Mouse (Mus musculus) heart, embryonic 14.5 days (tissue): ENCODE results near the gene Olfr553. TPM values are rescaled to one million over a fixed set of nuclear protein-coding genes. Genes with fewer than 3 reads are reported as not detected.

Experiments used
- ATAC-seq: fragments of 200-750 bp; cut with Nextera tagmentation; 2 replicates; pipeline ENCODE4 v1.8.0; 2017; ENCODE audit warnings: low read depth, moderate TSS enrichment; ENCODE audit not compliant: insufficient number of reproducible peaks, insufficient read depth, low FRiP score
- H3K27ac ChIP-seq, 2 experiments: fragments of 200-500 bp in 1 of 2; fragments of 300-500 bp in 1 of 2; sonication (generic) in 1 of 2; replicated peaks in 1 of 2; 2 replicates each; pipeline ENCODE4 v1.5.1; 2012 to 2014; ENCODE audit warnings: low read depth in 2 of 2, low read length in 2 of 2, control low read depth in 1 of 2, mild to moderate bottlenecking in 1 of 2, mixed read lengths in 1 of 2; ENCODE audit not compliant: control insufficient read depth in 1 of 2, insufficient read depth in 1 of 2
- H3K27me3 ChIP-seq: fragments of 300-500 bp; sonication (generic); 2 replicates; pipeline ENCODE4 v1.6.1; 2014; ENCODE audit warnings: mild to moderate bottlenecking, low read length, control low read depth; ENCODE audit not compliant: control insufficient read depth, insufficient read depth
- H3K36me3 ChIP-seq: fragments of 300-500 bp; sonication (generic); 2 replicates; pipeline ENCODE4 v1.6.1; 2014; ENCODE audit warnings: mild to moderate bottlenecking, control low read depth, low read length, mixed read lengths; ENCODE audit not compliant: control insufficient read depth, insufficient read depth
- H3K4me1 ChIP-seq, 2 experiments: fragments of 200-500 bp in 1 of 2; fragments of 300-500 bp in 1 of 2; sonication (generic) in 1 of 2; 2 replicates each; pipeline ENCODE4 v1.6.1; 2012 to 2014; ENCODE audit warnings: low read length in 2 of 2, control low read depth in 1 of 2, mixed read lengths in 1 of 2; ENCODE audit not compliant: control insufficient read depth in 2 of 2, insufficient read depth in 2 of 2
- H3K4me2 ChIP-seq: fragments of 300-500 bp; sonication (generic); 2 replicates; pipeline ENCODE4 v1.6.1; 2014; ENCODE audit warnings: mild to moderate bottlenecking, low read length
- H3K4me3 ChIP-seq, 2 experiments: fragments of 200-500 bp in 1 of 2; fragments of 300-500 bp in 1 of 2; sonication (generic) in 1 of 2; 2 replicates each; pipeline ENCODE4 v1.5.1; 2012 to 2014; ENCODE audit warnings: low read length in 2 of 2, mild to moderate bottlenecking in 2 of 2, control low read depth in 1 of 2, low read depth in 1 of 2, moderate library complexity in 1 of 2; ENCODE audit not compliant: control insufficient read depth in 1 of 2, insufficient read depth in 1 of 2
- H3K9ac ChIP-seq: fragments of 300-500 bp; sonication (generic); 2 replicates; pipeline ENCODE4 v1.6.1; 2014; ENCODE audit warnings: mild to moderate bottlenecking, low read length
- H3K9me3 ChIP-seq: fragments of 300-500 bp; sonication (generic); 2 replicates; pipeline ENCODE4 v1.6.1; 2016; ENCODE audit warnings: low read length, control low read depth; ENCODE audit not compliant: control insufficient read depth
- WGBS: fragments of 180-500 bp; shearing (Covaris S2); extraction: QIAGEN DNeasy Blood & Tissue Kit; methylation state at CpG from one replicate; pipeline ENCODE4 v1.1.7; 2014; 5-methylcytosine and 5-hydroxymethylcytosine counted together
- polyA plus RNA-seq: library from polyadenylated mRNA; unstranded; fragments of >200 nt; fragmentation: Nextera tagmentation; extraction: Ambion mirVana; gene quantifications from 2 replicates; pipeline ENCODE4 v1.2.1, GENCODE M21; 2014

Gene Olfr553
- polyA plus RNA-seq, 1 experiment from 2014 or later, result not detected

- Histone ChIP-seq H3K36me3 (no peaks in the 10 kb centered on the region), H3K4me2 (peak within 1 kb of the TSS; percentile 81), H3K4me3 (peak within 1 kb of the TSS; percentile 61 to 77), H3K27ac (peak within 1 kb of the TSS; percentile 31 to 56; a peak in 3 of 4 replicates), H3K27me3 (no peaks in the 10 kb centered on the region), H3K9ac (peak within 1 kb of the TSS; percentile 74), H3K4me1 (peaks cover 2 to 8% of the 10 kb centered on the region in 2 experiments; a peak in 2 of 4 replicates), H3K9me3 (no peaks in the 10 kb centered on the region)
- 18% methylated on average over 10 of the region's 10 CpGs for WGBS
- ATAC-seq, result peak; percentile 96
Observed at GRCm38 (mm10) chr7:102564999-102565997, 52.7 kb downstream of the Olfr553 start, which contains the start of gene Trim21. TSS of gene Trim21 (minus strand) at chr7:102565486.

Other genes starting within 250 kb of the Olfr553 start
- gene Rrm1, start 176.5 kb downstream of the Olfr553 start, polyA plus RNA-seq, result 119 TPM in 2 replicates
- 0.27 and 0.41 TPM in 2 replicates for gene Olfr543, start 136.5 kb downstream of the Olfr553 start, polyA plus RNA-seq
- gene Olfr544, start 129.9 kb downstream of the Olfr553 start, polyA plus RNA-seq, result 0.12 and 0.13 TPM in 2 replicates
- not detected in 2 replicates for gene Olfr545, start 118.6 kb downstream of the Olfr553 start, polyA plus RNA-seq
- not detected in 2 replicates for gene Olfr547, start 83.5 kb downstream of the Olfr553 start, polyA plus RNA-seq
- not detected in 2 replicates for gene Olfr548-ps1, start 77.3 kb downstream of the Olfr553 start, polyA plus RNA-seq
- not detected in 2 replicates for gene Olfr549, start 68.3 kb downstream of the Olfr553 start, polyA plus RNA-seq
- gene Trim21, start 52.7 kb downstream of the Olfr553 start, polyA plus RNA-seq, result 0.57 and 0.96 TPM in 2 replicates
- gene Olfr550, start 46.8 kb downstream of the Olfr553 start, polyA plus RNA-seq, result not detected in 2 replicates
- not detected in 2 replicates for gene Olfr551, start 26.3 kb downstream of the Olfr553 start, polyA plus RNA-seq
- not detected in 2 replicates for gene Olfr552, start 20.4 kb downstream of the Olfr553 start, polyA plus RNA-seq
- gene Olfr554, start 20.2 kb upstream of the Olfr553 start, polyA plus RNA-seq, result not detected in 2 replicates
- gene Olfr555, start 40.6 kb upstream of the Olfr553 start, polyA plus RNA-seq, result not detected in 2 replicates
- not detected in 2 replicates for gene Olfr556, start 46.7 kb upstream of the Olfr553 start, polyA plus RNA-seq
- 13.5 and 16.3 TPM in 2 replicates for gene Trim68, start 69.1 kb upstream of the Olfr553 start, polyA plus RNA-seq
- gene Olfr557, start 77.7 kb upstream of the Olfr553 start, polyA plus RNA-seq, result not detected in 2 replicates
- gene Olfr558, start 84.0 kb upstream of the Olfr553 start, polyA plus RNA-seq, result 0.20 and 0.30 TPM in 2 replicates
- not detected in 2 replicates for gene Olfr33, start 100.9 kb upstream of the Olfr553 start, polyA plus RNA-seq
- gene Olfr559, start 109.3 kb upstream of the Olfr553 start, polyA plus RNA-seq, result 0.12 TPM in 1 of 2 replicates, not detected in the other
- gene Olfr560, start 141.1 kb upstream of the Olfr553 start, polyA plus RNA-seq, result not detected in 2 replicates
- not detected in 2 replicates for gene Olfr78, start 141.3 kb upstream of the Olfr553 start, polyA plus RNA-seq
- gene Olfr561, start 153.0 kb upstream of the Olfr553 start, polyA plus RNA-seq, result not detected in 2 replicates
- not detected in 2 replicates for gene Olfr564, start 185.3 kb upstream of the Olfr553 start, polyA plus RNA-seq
- not detected in 2 replicates for gene Olfr566, start 240.5 kb upstream of the Olfr553 start, polyA plus RNA-seq